Mouse (Mus musculus) frontal cortex, postnatal 14 days (tissue): ENCODE measurements around the gene Igf2bp3.

Experiments used
- DNase-seq, 2 experiments: peaks; one replicate each; pipeline ENCODE4 v3.0.0; 2022; ENCODE audit warnings: low spot score in 2 of 2

Igf2bp3 gene

GRCm38 (mm10) chr6:49073304-49074116 lies 141.2 kb downstream of the Igf2bp3 start, which contains the start of gene Malsu1:
Malsu1 (plus strand) TSS chr6:49073795.
- DNase-seq = peak; percentile 88 to 93

GRCm38 (mm10) chr6:49068361-49068760 lies 146.4 kb downstream of the Igf2bp3 start:
- no peak for DNase-seq

GRCm38 (mm10) chr6:49057053-49058021 lies 157.4 kb downstream of the Igf2bp3 start:
- DNase-seq = peak; percentile 32 to 66

- no peak for DNase-seq
These were observed 158.7 kb downstream of the Igf2bp3 start for GRCm38 (mm10) chr6:49056009-49056408.

- no peak for DNase-seq
These were observed 159.5 kb downstream of the Igf2bp3 start for GRCm38 (mm10) chr6:49055256-49055733.

GRCm38 (mm10) chr6:49052191-49052590 lies 162.6 kb downstream of the Igf2bp3 start:
- no peak for DNase-seq

- DNase-seq = no peak
These were observed 163.9 kb downstream of the Igf2bp3 start for GRCm38 (mm10) chr6:49050677-49051410.

- DNase-seq = no peak
These were observed 166.4 kb downstream of the Igf2bp3 start for GRCm38 (mm10) chr6:49048395-49048794.

- DNase-seq = no peak
These were observed 166.9 kb downstream of the Igf2bp3 start for GRCm38 (mm10) chr6:49047848-49048247.

GRCm38 (mm10) chr6:49046976-49047375 lies 167.8 kb downstream of the Igf2bp3 start:
- no peak for DNase-seq

- DNase-seq = no peak
These were observed 168.3 kb downstream of the Igf2bp3 start for GRCm38 (mm10) chr6:49046502-49046901.

- peak in 1 of 2 experiments; percentile 62 for DNase-seq
These were observed 175.1 kb downstream of the Igf2bp3 start for GRCm38 (mm10) chr6:49039470-49040180.

GRCm38 (mm10) chr6:49037268-49037662 lies 177.5 kb downstream of the Igf2bp3 start:
- no peak for DNase-seq

GRCm38 (mm10) chr6:49036275-49037267 lies 178.2 kb downstream of the Igf2bp3 start, which contains the start of gene Gpnmb:
Gpnmb (plus strand) TSS chr6:49036546.
- no peak for DNase-seq
